Mouse (Mus musculus): ENCODE results near the gene Tmcc3. TPM values are rescaled to one million over a fixed set of nuclear protein-coding genes. Genes with fewer than 3 reads are reported as not detected.
A peak's percentile ranks its signal among the peaks of the same experiment; 100 is the strongest.

Tmcc3 gene
- total and polyA plus RNA-seq, 3 experiments, result 11.3 to 30.1 (median 23.1) TPM

- DNase-seq (ENCODE audit: extremely low read depth), result peak; percentile 20
- Histone ChIP-seq H3K9me3 (replicated peaks; ENCODE audit: low read length) (peaks cover 5% of the 10 kb centered on the region), H3K4me3 (replicated peaks in 1 of 3; ENCODE audit: low read depth in 2 of 3, low read length in 2 of 3, poor library complexity in 1 of 3) (no peak overlapping the region), H3K4me1 (ENCODE audit: control insufficient read depth in 1 of 2, insufficient read depth in 2 of 2) (peaks cover 7 to 21% of the 10 kb centered on the region in 2 experiments), H3K4me2 (ENCODE audit: insufficient read depth, low read depth, poor library complexity, severe bottlenecking) (no peak overlapping the region), H3K27me3 (replicated peaks) (no peaks in the 10 kb centered on the region), H3K79me2 (replicated peaks; ENCODE audit: control insufficient read depth, extremely low read depth, insufficient read depth, poor library complexity, severe bottlenecking) (no peaks in the 10 kb centered on the region), H3K9ac (ENCODE audit: insufficient read depth, low read depth) (no peak overlapping the region), H3K36me3 (replicated peaks in 1 of 2; ENCODE audit: control insufficient read depth in 1 of 2, insufficient read depth in 1 of 2, low read length in 1 of 2) (no peaks in the 10 kb centered on the region), H3K27ac (ENCODE audit: insufficient read depth, low read depth) (no peak overlapping the region)
- TF ChIP-seq ZC3H11A (IDR thresholded peaks at IDR 0.05; ENCODE audit: low read depth, low read length), result no peak
- TF ChIP-seq CHD2 (IDR thresholded peaks at IDR 0.05; ENCODE audit: low read length), result no peak
- no peak for TF ChIP-seq HCFC1 (IDR thresholded peaks at IDR 0.05; ENCODE audit: low read depth, low read length)
- no peak for TF ChIP-seq RCOR1 (conservative IDR thresholded peaks at IDR 0.05; ENCODE audit: low read depth, low read length)
- TF ChIP-seq MEF2A (IDR thresholded peaks at IDR 0.05; ENCODE audit: borderline replicate concordance, low read depth, low read length), result no peak
- no peak for TF ChIP-seq ELF1 (IDR thresholded peaks at IDR 0.05; ENCODE audit: low read depth, low read length)
- TF ChIP-seq BHLHE40 (IDR thresholded peaks at IDR 0.05; ENCODE audit: low read depth, low read length), result no peak
- no peak for TF ChIP-seq POLR2AphosphoS2 (IDR thresholded peaks at IDR 0.05; ENCODE audit: low read depth, low read length)
- TF ChIP-seq TCF12 (IDR thresholded peaks at IDR 0.05; ENCODE audit: low read depth, low read length), result no peak
- TF ChIP-seq ZNF384 (IDR thresholded peaks at IDR 0.05; ENCODE audit: low read depth, low read length), result no peak
- no peak for TF ChIP-seq MXI1 (IDR thresholded peaks at IDR 0.05; ENCODE audit: low read depth, low read length)
- TF ChIP-seq USF2 (conservative IDR thresholded peaks at IDR 0.05; ENCODE audit: low read depth, low read length), result no peak
- no peak for TF ChIP-seq MAFK (IDR thresholded peaks at IDR 0.05; ENCODE audit: insufficient replicate concordance, low read length)
- no peak for TF ChIP-seq SMC3 (IDR thresholded peaks at IDR 0.05; ENCODE audit: low read depth, low read length)
- TF ChIP-seq ZMIZ1 (IDR thresholded peaks at IDR 0.05; ENCODE audit: low read depth, low read length), result no peak
- TF ChIP-seq ETS1 (conservative IDR thresholded peaks at IDR 0.05; ENCODE audit: low read depth, low read length), result no peak
- no peak for TF ChIP-seq CHD1 (IDR thresholded peaks at IDR 0.05; ENCODE audit: low read depth, low read length)
- no peak for TF ChIP-seq EP300 (IDR thresholded peaks at IDR 0.05; ENCODE audit: low read length)
- TF ChIP-seq JUN (IDR thresholded peaks at IDR 0.05; ENCODE audit: insufficient read depth, low read depth, low read length), result no peak
- in situ Hi-C loops (cut with MboI; ENCODE audit: low pct_ligation_motif_present, low pct_unique_long_range_greater_than_20kb, low sequenced_read_pairs), result no loop called here
- dilution Hi-C loops (cut with MboI; ENCODE audit: extremely low pct_ligation_motif_present, extremely low pct_unique_long_range_greater_than_20kb, low sequenced_read_pairs), result no loop called here
Observed at GRCm38 (mm10) chr10:94265656-94266542, 45.9 kb upstream of the Tmcc3 start.

DNA sequence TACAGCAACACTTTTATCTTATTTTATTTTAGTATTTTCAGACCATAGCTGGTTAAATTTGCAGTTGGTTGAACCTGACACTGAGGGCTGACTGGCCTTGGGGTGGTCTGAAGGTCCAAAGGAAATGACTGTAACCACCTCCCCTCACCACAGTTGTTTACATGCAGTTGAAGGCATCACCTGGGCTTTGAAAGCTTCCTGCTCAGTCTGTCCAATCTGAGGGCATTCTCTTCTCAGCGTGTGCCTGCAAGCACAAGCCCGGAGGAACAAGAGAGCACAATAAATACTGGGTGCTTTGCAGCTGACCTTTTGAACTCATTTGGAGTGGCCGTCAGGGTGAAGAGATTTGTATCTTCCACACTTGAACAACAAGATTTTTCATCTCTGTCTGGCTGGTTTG lies 36.4 kb upstream of the Tmcc3 start:
- no peak for DNase-seq (ENCODE audit: extremely low read depth)
- no peak overlapping the region for H3K4me2 ChIP-seq (ENCODE audit: insufficient read depth, low read depth, poor library complexity, severe bottlenecking)
- H3K4me3 ChIP-seq (replicated peaks in 1 of 3; ENCODE audit: low read depth in 2 of 3, low read length in 2 of 3, poor library complexity in 1 of 3), result no peak overlapping the region
- H3K27me3 ChIP-seq (replicated peaks), result no peaks in the 10 kb centered on the region
- H3K4me1 ChIP-seq (ENCODE audit: control insufficient read depth in 1 of 2, insufficient read depth in 2 of 2), result peaks cover 0 to 5% of the 10 kb centered on the region in 2 experiments; a peak in 1 of 4 replicates
- H3K27ac ChIP-seq (ENCODE audit: insufficient read depth, low read depth), result no peak overlapping the region
- H3K36me3 ChIP-seq (replicated peaks in 1 of 2; ENCODE audit: control insufficient read depth in 1 of 2, insufficient read depth in 1 of 2, low read length in 1 of 2), result no peaks in the 10 kb centered on the region
- H3K9me3 ChIP-seq (replicated peaks; ENCODE audit: low read length), result no peaks in the 10 kb centered on the region
- no peak overlapping the region for H3K9ac ChIP-seq (ENCODE audit: insufficient read depth, low read depth)
- dilution Hi-C loops (cut with MboI; ENCODE audit: extremely low pct_ligation_motif_present, extremely low pct_unique_long_range_greater_than_20kb, low sequenced_read_pairs), result no loop called here
- TF ChIP-seq NRF1 (IDR thresholded peaks at IDR 0.05; ENCODE audit: low read depth, low read length), result no peak
- TF ChIP-seq SMC3 (IDR thresholded peaks at IDR 0.05; ENCODE audit: low read depth, low read length), result no peak
- no peak for TF ChIP-seq MYC (IDR thresholded peaks at IDR 0.05; ENCODE audit: low read depth, low read length)
- TF ChIP-seq CTCF (conservative IDR thresholded peaks at IDR 0.05 in 1 of 2, IDR thresholded peaks at IDR 0.05 in 1 of 2; ENCODE audit: low read depth in 2 of 2, low read length in 2 of 2), result no peak
- TF ChIP-seq USF1 (IDR thresholded peaks at IDR 0.05; ENCODE audit: low read depth, low read length), result no peak
- no peak for TF ChIP-seq E2F4 (IDR thresholded peaks at IDR 0.05; ENCODE audit: insufficient replicate concordance, low read depth, low read length)
- no peak for TF ChIP-seq ELF1 (IDR thresholded peaks at IDR 0.05; ENCODE audit: low read depth, low read length)
- no peak for TF ChIP-seq ZNF384 (IDR thresholded peaks at IDR 0.05; ENCODE audit: low read depth, low read length)
- no peaks in the 10 kb centered on the region for H3K79me2 ChIP-seq (replicated peaks; ENCODE audit: control insufficient read depth, extremely low read depth, insufficient read depth, poor library complexity, severe bottlenecking)
- in situ Hi-C loops (cut with MboI; ENCODE audit: low pct_ligation_motif_present, low pct_unique_long_range_greater_than_20kb, low sequenced_read_pairs), result no loop called here
